Comparison of ENCODE assay signal across 8 mouse cellular contexts in the genomic region with DNA sequence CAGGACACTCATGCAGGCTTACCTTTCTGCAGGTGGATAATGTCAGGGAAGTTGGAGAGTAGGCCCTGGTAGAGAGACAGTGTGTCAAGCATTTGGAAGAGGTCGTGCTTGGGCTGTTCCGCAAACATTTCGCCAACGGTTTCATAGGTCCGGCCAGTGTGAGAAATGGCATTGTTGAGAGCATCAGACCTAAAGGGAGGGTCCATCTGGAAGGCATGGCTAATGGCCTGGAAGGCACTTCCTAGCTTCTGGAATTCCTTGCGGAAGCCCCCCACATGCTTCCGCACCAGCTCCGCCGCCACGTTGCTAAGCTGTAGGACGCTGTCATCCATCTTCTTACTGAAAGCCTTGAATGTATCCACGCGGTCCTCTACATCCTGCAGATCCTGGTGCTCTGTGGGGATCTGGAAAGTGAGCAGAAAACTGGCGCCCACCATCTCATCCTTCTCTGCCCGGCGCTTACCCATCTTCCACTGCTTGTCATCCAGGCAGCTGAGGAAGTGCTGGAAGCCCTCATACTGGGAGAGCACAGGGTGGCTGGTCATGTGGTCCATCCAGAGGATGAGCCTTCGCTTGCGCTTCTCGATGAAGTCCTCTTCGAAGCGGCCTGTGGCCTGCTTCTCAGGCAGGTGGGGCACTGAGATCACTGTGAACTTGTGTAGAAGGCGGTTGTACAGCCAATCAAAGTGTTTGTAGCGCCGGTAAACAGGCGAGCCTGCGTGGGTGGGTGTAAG. TPM values are rescaled to one million over a fixed set of nuclear protein-coding genes. Genes with fewer than 3 reads are reported as not detected.
DNase-seq lines count a peak whose midpoint lies in the region; ATAC-seq and TF ChIP-seq lines count a peak whose summit lies in the region.

No protein-coding gene starts in this region.

- no peak overlapping the region for H3K27ac ChIP-seq in forebrain, embryonic 15.5 days (replicated peaks)
- 0 out of 2 replicates have a peak overlapping the region, but pooled peaks have one; percentile 20 for H3K27ac ChIP-seq in limb, embryonic 14.5 days (replicated peaks; ENCODE audit: low read depth, low read length)
- H3K27ac ChIP-seq in stomach, embryonic 16.5 days (ENCODE audit: low read length) = peak overlapping the region; percentile 85

- no peak for TF ChIP-seq POLR2A in lung, adult 2 months (IDR thresholded peaks at IDR 0.05; ENCODE audit: borderline replicate concordance, extremely low read depth, low read depth, low read length)
- TF ChIP-seq POLR2A in limb, embryonic 14.5 days (IDR thresholded peaks at IDR 0.05; ENCODE audit: borderline replicate concordance, extremely low read depth, insufficient read depth, insufficient read length) = no peak

- no peak for DNase-seq in lung, adult 2 months
- no peak for DNase-seq in lung, postnatal 14 days
- no peak for DNase-seq in limb, embryonic 14.5 days (ENCODE audit: low spot score)
- no peak for DNase-seq in left cerebral cortex, postnatal 14 days (ENCODE audit: low spot score in 2 of 2)
- DNase-seq in cerebellum, postnatal 25 days = no peak

- no peak overlapping the region for H3K9ac ChIP-seq in forebrain, embryonic 15.5 days (replicated peaks)
- peak overlapping the region; percentile 52 for H3K9ac ChIP-seq in limb, embryonic 14.5 days (ENCODE audit: low read depth, low read length, severe bottlenecking)
- peak overlapping the region; percentile 62 for H3K9ac ChIP-seq in stomach, embryonic 16.5 days (ENCODE audit: low read length)

- peak overlapping the region; percentile 42 for H3K4me3 ChIP-seq in lung, adult 2 months (replicated peaks; ENCODE audit: extremely low read depth, low read depth, low read length)
- no peak overlapping the region for H3K4me3 ChIP-seq in forebrain, embryonic 15.5 days
- peak overlapping the region; percentile 68 for H3K4me3 ChIP-seq in limb, embryonic 14.5 days (replicated peaks; ENCODE audit: low read length)
- peak overlapping the region; percentile 44 for H3K4me3 ChIP-seq in stomach, embryonic 16.5 days (replicated peaks; ENCODE audit: low read length)

- 58% methylated on average over 26 of the region's 26 CpGs for WGBS in lung, adult 2 months
- WGBS in forebrain, embryonic 15.5 days = 90% methylated on average over 26 of the region's 26 CpGs
- WGBS in limb, embryonic 14.5 days = 89% methylated on average over 26 of the region's 26 CpGs
- WGBS in stomach, embryonic 16.5 days = 66% methylated on average over 26 of the region's 26 CpGs

- H3K4me2 ChIP-seq in forebrain, embryonic 15.5 days (replicated peaks) = 0 out of 2 replicates have a peak overlapping the region, but pooled peaks have one; percentile 22
- H3K4me2 ChIP-seq in limb, embryonic 14.5 days (replicated peaks; ENCODE audit: low read depth, low read length, severe bottlenecking) = peak overlapping the region; percentile 93
- peak overlapping the region; percentile 89 for H3K4me2 ChIP-seq in stomach, embryonic 16.5 days (ENCODE audit: low read depth, low read length)

- intact Hi-C loops in left cerebral cortex, postnatal 14 days (cut with DNase I) = loop anchor here (5.0 kb wide), 1 partner anchor 207 kb away; a partner anchor contains a TSS

- H3K27me3 ChIP-seq in forebrain, embryonic 15.5 days = peaks cover 3% of the 10 kb centered on the region; the same call in 1 of the 2 replicates
- H3K27me3 ChIP-seq in limb, embryonic 14.5 days (ENCODE audit: control insufficient read depth, insufficient read depth, low read length) = no peaks in the 10 kb centered on the region
- no peaks in the 10 kb centered on the region for H3K27me3 ChIP-seq in stomach, embryonic 16.5 days (ENCODE audit: control insufficient read depth, insufficient read depth, low read length)

- no peak for ATAC-seq in forebrain, embryonic 15.5 days (replicated peaks)
- ATAC-seq in limb, embryonic 14.5 days (ENCODE audit: low FRiP score, low read depth) = no peak
- ATAC-seq in stomach, embryonic 16.5 days (ENCODE audit: insufficient read depth, low FRiP score) = no peak
- ATAC-seq in inflammation-experienced regulatory T-cells, adult 6 months = no peak

- no peaks in the 10 kb centered on the region for H3K9me3 ChIP-seq in forebrain, embryonic 15.5 days
- H3K9me3 ChIP-seq in limb, embryonic 14.5 days (ENCODE audit: control insufficient read depth, low read length) = no peaks in the 10 kb centered on the region
- no peaks in the 10 kb centered on the region; the same call in 1 of the 2 replicates for H3K9me3 ChIP-seq in stomach, embryonic 16.5 days (replicated peaks; ENCODE audit: control insufficient read depth, low read length)

- H3K36me3 ChIP-seq in forebrain, embryonic 15.5 days = 0 out of 2 replicates have a peak, but pooled peaks cover 2% of the 10 kb centered on the region
- H3K36me3 ChIP-seq in limb, embryonic 14.5 days (ENCODE audit: control insufficient read depth, insufficient read depth, low read length) = peaks cover 35% of the 10 kb centered on the region
- peaks cover 11% of the 10 kb centered on the region for H3K36me3 ChIP-seq in stomach, embryonic 16.5 days (ENCODE audit: control insufficient read depth, insufficient read depth, low read length)

- TF ChIP-seq CTCF in lung, adult 2 months (IDR thresholded peaks at IDR 0.05; ENCODE audit: insufficient read depth, low read length) = no peak

- peaks cover 37% of the 10 kb centered on the region for H3K4me1 ChIP-seq in lung, adult 2 months (ENCODE audit: control insufficient read depth, insufficient read depth, low read length)
- H3K4me1 ChIP-seq in forebrain, embryonic 15.5 days = peaks cover 38% of the 10 kb centered on the region
- H3K4me1 ChIP-seq in limb, embryonic 14.5 days (ENCODE audit: control insufficient read depth, insufficient read depth, low read length) = peaks cover 45% of the 10 kb centered on the region
- H3K4me1 ChIP-seq in stomach, embryonic 16.5 days (ENCODE audit: control insufficient read depth, insufficient read depth, low read length) = peaks cover 40% of the 10 kb centered on the region

RNA-seq across cellular contexts. Expression of a gene that starts 2.7 kb away (rescaled TPM):
- 22.4 and 23.6 TPM in 2 replicates for polyA plus RNA-seq in lung, adult 2 months (2012; rRNA removed)
- polyA plus RNA-seq in forebrain, embryonic 15.5 days (2015; fragmentation: Nextera tagmentation; extraction: Ambion mirVana) = 2.5 and 3.2 TPM in 2 replicates
- 11.4 and 12.8 TPM in 2 replicates for polyA plus RNA-seq in limb, embryonic 14.5 days (2012; rRNA removed)
- polyA plus RNA-seq in limb, embryonic 14.5 days (2014; fragmentation: Nextera tagmentation; extraction: Ambion mirVana) = 8.1 and 11.2 TPM in 2 replicates
- 12.9 and 13.1 TPM in 2 replicates for polyA plus RNA-seq in stomach, embryonic 16.5 days (2015; fragmentation: Nextera tagmentation; extraction: Ambion mirVana)
- total RNA-seq in left cerebral cortex, postnatal 14 days (2021) = 1 to 10 TPM; 4.6 to 5.2 TPM
- 1 to 10 TPM; 4.2 to 7.6 (median 5.8) TPM for polyA plus RNA-seq in inflammation-experienced regulatory T-cells, adult 6 months (2017; shearing (Covaris generic))

RNA-seq across cellular contexts. Expression of a gene that starts 11.8 kb away (rescaled TPM):
- 195 and 264 TPM in 2 replicates for polyA plus RNA-seq in lung, adult 2 months (2012; rRNA removed)
- 79.2 and 85.0 TPM in 2 replicates for polyA plus RNA-seq in forebrain, embryonic 15.5 days (2015; fragmentation: Nextera tagmentation; extraction: Ambion mirVana)
- 165 and 193 TPM in 2 replicates for polyA plus RNA-seq in limb, embryonic 14.5 days (2012; rRNA removed)
- polyA plus RNA-seq in limb, embryonic 14.5 days (2014; fragmentation: Nextera tagmentation; extraction: Ambion mirVana) = 88.8 and 95.2 TPM in 2 replicates
- 73.9 and 80.1 TPM in 2 replicates for polyA plus RNA-seq in stomach, embryonic 16.5 days (2015; fragmentation: Nextera tagmentation; extraction: Ambion mirVana)
- total RNA-seq in left cerebral cortex, postnatal 14 days (2021) = 10 to 100 TPM; 50.6 to 51.1 TPM
- 10 to 100 TPM; 46.7 to 50.9 (median 48.0) TPM for polyA plus RNA-seq in inflammation-experienced regulatory T-cells, adult 6 months (2017; shearing (Covaris generic))

RNA-seq across cellular contexts. Expression of a gene that starts 25.2 kb away (rescaled TPM):
- 3.8 and 5.0 TPM in 2 replicates for polyA plus RNA-seq in lung, adult 2 months (2012; rRNA removed)
- 29.5 and 31.9 TPM in 2 replicates for polyA plus RNA-seq in forebrain, embryonic 15.5 days (2015; fragmentation: Nextera tagmentation; extraction: Ambion mirVana)
- polyA plus RNA-seq in limb, embryonic 14.5 days (2012; rRNA removed) = 14.5 and 15.9 TPM in 2 replicates
- polyA plus RNA-seq in limb, embryonic 14.5 days (2014; fragmentation: Nextera tagmentation; extraction: Ambion mirVana) = 24.2 and 27.0 TPM in 2 replicates
- polyA plus RNA-seq in stomach, embryonic 16.5 days (2015; fragmentation: Nextera tagmentation; extraction: Ambion mirVana) = 19.8 and 20.0 TPM in 2 replicates
- total RNA-seq in left cerebral cortex, postnatal 14 days (2021) = 10 to 100 TPM; 17.3 to 17.7 TPM
- polyA plus RNA-seq in inflammation-experienced regulatory T-cells, adult 6 months (2017; shearing (Covaris generic)) = 10 to 100 TPM; 13.7 to 26.7 (median 16.5) TPM

Comparison
In these comparisons a context has a peak if more than half of its experiments do, and no peak if none do; other contexts are left out.
1. H3K4me2 ChIP-seq: peak in every context shown above with its lines; median percentile 93 in limb, embryonic 14.5 days; 89 in stomach, embryonic 16.5 days; 22 in forebrain, embryonic 15.5 days.